Mouse (Mus musculus) heart, adult 2 months (tissue): ENCODE data around the gene Igfbp3. TPM values are rescaled to one million over a fixed set of nuclear protein-coding genes. Genes with fewer than 3 reads are reported as not detected.
A peak's percentile ranks its signal among the peaks of the same experiment; 100 is the strongest.

Experiments used
- DNase-seq, 2 experiments: peaks; one replicate each; pipeline ENCODE4 v3.0.0; 2021
- H3K27ac ChIP-seq: fragments of 200-600 bp; 2 replicates; pipeline ENCODE4 v1.8.1; 2022
- H3K27me3 ChIP-seq: fragments of 200-500 bp; 2 replicates; pipeline ENCODE4 v1.6.1; 2012; ENCODE audit warnings: mild to moderate bottlenecking, low read length, inconsistent platforms, mixed read lengths; ENCODE audit not compliant: control insufficient read depth, insufficient read depth
- H3K36me3 ChIP-seq: fragments of 200-500 bp; 2 replicates; pipeline ENCODE4 v1.6.1; 2012; ENCODE audit warnings: low read length, inconsistent platforms; ENCODE audit not compliant: control insufficient read depth, insufficient read depth
- H3K4me1 ChIP-seq: fragments of 200-500 bp; 2 replicates; pipeline ENCODE4 v1.6.1; 2011; ENCODE audit warnings: low read length; ENCODE audit not compliant: control insufficient read depth, insufficient read depth
- H3K4me3 ChIP-seq: fragments of 200-600 bp; 2 replicates; pipeline ENCODE4 v1.8.1; 2022
- H3K79me2 ChIP-seq: fragments of 200-500 bp; replicated peaks from 2 replicates; pipeline ENCODE4 v1.6.1; 2012; ENCODE audit warnings: mild to moderate bottlenecking, inconsistent platforms, low read length, moderate library complexity, mixed read lengths; ENCODE audit not compliant: control insufficient read depth, insufficient read depth
- H3K9ac ChIP-seq: fragments of 200-500 bp; 2 replicates; pipeline ENCODE4 v1.6.1; 2012; ENCODE audit warnings: low read depth, mild to moderate bottlenecking, control low read depth, inconsistent platforms, low read length, mixed read lengths
- CTCF ChIP-seq: fragments of 200-600 bp; IDR thresholded peaks from 2 replicates; pipeline ENCODE4 v1.8.1; 2022; ENCODE audit warnings: antibody characterized with exemption, mild to moderate bottlenecking, moderate library complexity
- EP300 ChIP-seq: fragments of 200-500 bp; IDR thresholded peaks from 2 replicates; pipeline ENCODE4 v1.6.1; 2011; ENCODE audit warnings: low read depth, low read length, control low read depth; ENCODE audit not compliant: insufficient read depth
- POLR2A ChIP-seq: fragments of 200-500 bp; IDR thresholded peaks from 2 replicates; pipeline ENCODE4 v1.6.1; 2011; ENCODE audit warnings: mild to moderate bottlenecking, low read depth, low read length, control low read depth; ENCODE audit not compliant: insufficient read depth
- WGBS: fragments of 180-500 bp; shearing (Covaris S2); methylation state at CpG from one replicate; pipeline ENCODE4 v1.1.7; 2018; 5-methylcytosine and 5-hydroxymethylcytosine counted together
- intact Hi-C: fragments of 180-260 bp; cut with DNase I; formaldehyde crosslinking; loops from one replicate; pipeline ENCODE4 v1.15.1; 2025
- long read RNA-seq: library from polyadenylated mRNA; stranded (forward); transcript quantifications from one replicate; pipeline ENCODE4 v2.0.0, GENCODE M21; 2021
- polyA plus RNA-seq: library from polyadenylated mRNA; depleted of rRNA; stranded (reverse); fragments of >200 nt; gene quantifications from 2 replicates; pipeline ENCODE4 v1.2.3, GENCODE M21; 2012; rRNA removed
- total RNA-seq, 2 experiments: library from RNA; stranded (reverse); gene quantifications; 2 replicates each; pipeline ENCODE4 v1.2.3; 2021

Igfbp3 gene
- total RNA-seq (10 to 100 TPM; 32.2 to 40.4 TPM), polyA plus RNA-seq (20.8 and 31.0 TPM in 2 replicates)
- long read RNA-seq, transcript Igfbp3-201 (5 exons, 2,421 nt), result major isoform, 57 of 58 reads
- long read RNA-seq, partial matches to known transcripts, result 0 of 58 reads
- long read RNA-seq, other reads (novel, unspliced or antisense), result 1 of 58 reads

DNA sequence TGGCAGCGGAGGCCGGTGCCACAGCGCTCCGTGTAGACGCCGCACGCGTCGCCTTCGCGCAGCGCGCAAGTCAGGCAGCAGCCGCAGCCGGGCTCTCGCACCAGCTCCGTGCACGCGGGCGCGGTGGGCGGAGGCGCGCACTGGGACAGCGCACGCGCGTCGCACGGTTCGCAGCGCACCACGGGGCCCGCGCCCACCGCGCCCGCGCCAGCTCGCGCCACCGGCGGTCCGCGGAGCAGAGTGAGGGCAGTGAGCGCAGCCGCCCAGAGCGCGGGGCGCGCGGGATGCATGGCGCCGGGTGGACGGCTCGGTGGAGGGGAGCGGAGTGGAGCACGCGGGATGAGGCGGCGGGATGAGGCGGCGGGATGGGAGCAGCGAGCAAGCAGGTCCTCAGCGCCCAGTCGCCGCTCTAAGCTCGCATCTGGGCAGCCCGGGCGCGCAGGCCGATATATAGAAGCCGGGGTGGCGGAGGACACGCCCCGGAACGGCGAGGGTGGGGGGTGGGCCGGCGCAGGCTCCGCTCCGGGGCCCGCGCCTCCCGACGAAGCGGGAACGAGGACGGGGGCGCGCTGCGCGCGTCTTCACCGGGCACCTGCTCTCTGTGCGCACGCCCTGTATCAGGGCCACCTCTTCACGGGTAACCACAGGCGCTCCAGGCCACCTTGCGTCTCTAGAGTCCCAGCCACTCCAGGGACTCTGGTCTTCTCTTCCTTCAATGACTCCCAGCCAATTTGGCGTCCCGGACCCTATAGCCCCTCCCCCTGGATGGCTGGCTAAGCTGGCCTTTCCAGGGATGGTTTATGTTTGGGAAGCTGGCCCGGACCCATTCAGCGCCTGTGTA lies at the start of gene Igfbp3:
Gene Igfbp3, minus strand, starts transcription at position 423 of the 841 bp plus-strand sequence.
- TF ChIP-seq CTCF (no peak), EP300 (no peak), POLR2A (peak; percentile 59; the same call in 1 of the 2 replicates)
- intact Hi-C loops, result loop anchor here (2.0 to 10.0 kb wide), 4 partner anchors 123 to 921 kb away; no protein-coding TSS in a partner anchor
- no peaks in the 10 kb centered on the region for H3K79me2 ChIP-seq
- H3K4me3 ChIP-seq, result peak within 1 kb of the TSS; percentile 55
- H3K9ac ChIP-seq, result peak within 1 kb of the TSS; percentile 78
- no peaks in the 10 kb centered on the region for H3K36me3 ChIP-seq
- peak; percentile 74 to 78 for DNase-seq
- 1% methylated on average over 101 of the region's 104 CpGs for WGBS
- H3K27ac ChIP-seq, result peak within 1 kb of the TSS; percentile 58
- 0 out of 2 replicates have a peak, but pooled peaks cover 1% of the 10 kb centered on the region for H3K27me3 ChIP-seq
- no peaks in the 10 kb centered on the region for H3K4me1 ChIP-seq

DNA sequence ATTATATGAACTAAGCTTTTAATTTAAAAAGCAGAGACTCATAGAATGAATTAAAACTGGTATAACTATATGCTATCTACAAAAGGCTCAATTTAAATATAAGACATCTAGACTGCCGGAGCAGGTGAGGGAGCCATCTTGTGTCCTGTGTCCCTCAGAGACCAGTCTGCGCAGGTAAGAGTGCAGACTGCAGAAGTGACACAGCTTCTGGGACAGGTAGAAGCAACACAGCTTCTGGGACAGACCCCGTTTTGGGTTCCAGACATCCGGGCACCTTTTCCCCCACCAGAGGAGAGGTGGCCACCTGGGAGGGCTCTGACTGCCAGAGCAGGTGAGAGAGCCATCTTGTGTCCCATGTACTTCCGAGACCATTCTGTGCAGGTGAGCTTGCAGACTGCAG lies 37.1 kb upstream of the Igfbp3 start:
- 91% methylated on average over 5 of the region's 5 CpGs for WGBS
- no peak for DNase-seq
- no peaks in the 10 kb centered on the region for H3K4me1 ChIP-seq
- H3K36me3 ChIP-seq, result no peaks in the 10 kb centered on the region
- intact Hi-C loops, result no loop called here
- TF ChIP-seq CTCF, result no peak
- TF ChIP-seq EP300, result no peak
- TF ChIP-seq POLR2A, result no peak
- no peak overlapping the region for H3K9ac ChIP-seq
- H3K27ac ChIP-seq, result no peak overlapping the region
- no peaks in the 10 kb centered on the region for H3K79me2 ChIP-seq
- no peak overlapping the region for H3K4me3 ChIP-seq
- H3K27me3 ChIP-seq, result no peaks in the 10 kb centered on the region

DNA sequence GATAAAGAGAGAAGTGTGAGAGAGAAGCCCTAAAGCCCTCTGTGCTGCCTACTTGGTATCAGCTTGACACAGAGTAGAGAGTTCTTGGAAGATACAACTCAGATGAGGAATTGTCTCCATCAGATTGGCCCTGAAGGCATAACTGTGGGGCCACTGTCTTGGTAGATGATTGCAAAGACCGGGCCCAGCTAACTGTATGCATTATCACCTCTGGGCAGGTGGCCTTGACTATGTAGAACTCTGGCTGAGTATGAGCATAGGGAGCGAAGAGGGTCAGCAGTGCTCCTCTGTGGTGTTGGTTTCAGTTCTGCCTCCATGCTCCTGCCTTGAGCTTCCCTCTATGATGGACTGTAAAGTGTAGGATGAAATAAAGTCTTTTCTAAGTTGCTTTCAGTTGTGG lies 36.7 kb upstream of the Igfbp3 start:
- TF ChIP-seq POLR2A (no peak), CTCF (no peak), EP300 (no peak)

DNA sequence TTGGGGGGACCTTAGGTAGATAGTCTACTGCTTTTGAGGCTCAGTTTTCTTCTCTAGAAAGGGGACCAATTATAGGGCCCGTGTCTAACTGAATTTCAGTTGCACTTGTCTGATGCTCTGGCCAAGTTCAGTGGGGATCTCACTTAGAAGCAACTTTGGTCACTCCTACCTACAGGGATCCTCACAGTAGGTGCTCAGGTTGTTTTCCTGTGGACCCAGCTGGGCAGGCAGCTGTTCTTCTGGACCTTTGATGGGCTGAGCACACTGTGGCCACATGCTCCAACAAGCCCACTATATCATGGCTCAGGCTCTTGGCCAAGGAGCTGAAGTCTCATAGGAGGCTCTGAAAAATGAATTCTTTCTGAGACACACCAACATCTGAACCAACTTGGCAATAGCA lies 31.1 kb upstream of the Igfbp3 start:
- Histone ChIP-seq H3K9ac (no peak overlapping the region), H3K27me3 (no peaks in the 10 kb centered on the region), H3K79me2 (no peaks in the 10 kb centered on the region), H3K27ac (no peak overlapping the region), H3K36me3 (no peaks in the 10 kb centered on the region), H3K4me3 (no peak overlapping the region), H3K4me1 (no peaks in the 10 kb centered on the region)
- WGBS, result 71% methylated on average over 1 of the region's 1 CpGs
- no peak for DNase-seq
- intact Hi-C loops, result no loop called here
- TF ChIP-seq EP300, result no peak
- no peak for TF ChIP-seq POLR2A
- TF ChIP-seq CTCF, result no peak

More for the DNA sequence above, 36.7 kb upstream of the Igfbp3 start:
- intact Hi-C loops, result no loop called here
- no peak overlapping the region for H3K27ac ChIP-seq
- H3K4me1 ChIP-seq, result no peaks in the 10 kb centered on the region
- no peaks in the 10 kb centered on the region for H3K36me3 ChIP-seq
- no peaks in the 10 kb centered on the region for H3K27me3 ChIP-seq
- no peak overlapping the region for H3K9ac ChIP-seq
- 82% methylated on average over 2 of the region's 2 CpGs for WGBS
- H3K79me2 ChIP-seq, result no peaks in the 10 kb centered on the region
- DNase-seq, result no peak
- no peak overlapping the region for H3K4me3 ChIP-seq

DNA sequence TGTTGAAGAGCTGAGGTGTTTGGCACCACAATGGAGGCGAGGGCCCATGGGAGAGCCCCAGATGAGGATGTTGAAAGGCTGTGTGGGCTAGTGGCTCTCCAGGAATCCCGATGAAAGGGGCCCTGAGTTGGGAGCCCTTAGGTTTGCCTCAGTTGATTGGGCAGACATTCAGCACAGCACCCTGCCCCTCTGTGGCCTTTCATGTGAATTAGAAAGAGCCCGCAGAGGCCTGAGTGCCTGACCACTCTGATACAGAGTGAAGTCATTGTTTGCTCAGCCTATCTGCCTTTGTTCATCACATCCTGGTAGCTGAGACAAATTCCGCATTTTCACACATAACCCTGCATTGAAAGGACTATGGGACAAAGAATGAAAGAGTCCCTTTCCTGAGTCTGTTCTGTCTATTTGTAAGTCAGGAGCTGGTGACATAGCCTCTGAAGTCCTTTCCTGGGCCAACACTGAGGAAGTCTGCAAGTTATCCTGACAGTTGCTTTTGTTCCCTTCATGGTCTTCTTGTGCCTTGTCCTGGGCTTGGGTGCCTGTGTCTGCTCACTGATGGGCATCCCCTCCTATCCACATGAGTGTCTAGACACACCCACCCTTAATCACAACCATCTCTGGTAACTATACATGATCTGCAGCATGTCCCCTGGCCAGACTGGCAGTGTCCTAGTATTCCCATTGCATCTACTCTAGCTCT lies 25.5 kb upstream of the Igfbp3 start:
- Histone ChIP-seq H3K27me3 (no peaks in the 10 kb centered on the region), H3K4me1 (peaks cover 2% of the 10 kb centered on the region; the same call in 1 of the 2 replicates), H3K9ac (no peak overlapping the region), H3K27ac (no peak overlapping the region), H3K36me3 (no peaks in the 10 kb centered on the region), H3K79me2 (no peaks in the 10 kb centered on the region), H3K4me3 (no peak overlapping the region)
- WGBS, result 52% methylated on average over 4 of the region's 4 CpGs
- no peak for DNase-seq
- intact Hi-C loops, result no loop called here
- no peak for TF ChIP-seq POLR2A
- TF ChIP-seq EP300, result no peak
- TF ChIP-seq CTCF, result no peak
